Mouse (Mus musculus) urinary bladder, postnatal 14 days (tissue): ENCODE data around the gene Carmil3.

Experiments used
- DNase-seq: peaks from one replicate; pipeline ENCODE4 v3.0.0; 2021; ENCODE audit warnings: low spot score

Gene Carmil3

DNA sequence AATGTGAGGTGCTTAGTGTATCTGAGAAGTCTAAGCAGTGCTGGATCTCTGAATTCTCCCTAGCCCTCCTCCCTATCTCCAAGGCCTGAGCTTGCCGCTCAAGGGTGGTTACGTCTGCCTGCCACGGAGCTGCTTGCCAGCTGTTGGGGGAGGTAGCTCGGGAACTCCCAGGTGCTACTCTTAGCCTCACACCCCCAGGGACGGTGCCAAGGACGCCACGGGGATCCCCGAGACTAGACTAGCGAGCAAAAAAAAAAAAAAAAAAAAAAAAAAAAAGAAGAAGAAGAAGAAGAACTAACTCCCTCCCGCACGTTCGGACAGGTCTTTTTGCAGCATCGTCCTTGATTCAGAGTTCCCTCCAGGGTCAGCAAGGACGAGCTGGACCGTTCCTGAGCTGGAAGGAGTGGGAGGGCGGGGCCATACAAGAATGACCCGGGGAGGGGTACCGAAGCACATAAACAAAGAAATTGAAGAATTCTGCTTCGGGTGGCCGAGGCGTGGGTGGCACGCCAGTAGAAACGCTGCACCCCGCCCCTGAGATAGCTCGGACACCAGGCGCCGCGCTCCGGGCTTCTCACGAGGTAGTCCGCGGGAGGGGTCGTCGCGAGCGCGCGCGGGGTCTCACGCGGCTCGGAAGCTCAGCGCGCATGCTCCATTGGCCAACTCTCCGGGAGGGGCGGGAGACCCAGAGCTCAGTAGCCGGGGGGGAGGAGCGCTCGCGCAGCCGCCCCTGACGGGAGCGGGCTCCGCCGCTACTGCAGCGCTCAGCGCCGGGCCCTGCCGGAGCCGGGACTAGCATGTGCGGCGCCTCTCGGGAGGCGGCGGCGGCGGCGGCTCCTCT, at the start of gene Carmil3:
Carmil3 (plus strand) TSS at position 291 of the 841 bp plus-strand sequence.
- peak; percentile 58 for DNase-seq

- no peak for DNase-seq
These were observed 32.8 kb upstream of the Carmil3 start for GRCm38 (mm10) chr14:55457693-55458092.

- DNase-seq, result peak; percentile 67
These were observed 32.2 kb upstream of the Carmil3 start for GRCm38 (mm10) chr14:55458273-55458672.

DNA sequence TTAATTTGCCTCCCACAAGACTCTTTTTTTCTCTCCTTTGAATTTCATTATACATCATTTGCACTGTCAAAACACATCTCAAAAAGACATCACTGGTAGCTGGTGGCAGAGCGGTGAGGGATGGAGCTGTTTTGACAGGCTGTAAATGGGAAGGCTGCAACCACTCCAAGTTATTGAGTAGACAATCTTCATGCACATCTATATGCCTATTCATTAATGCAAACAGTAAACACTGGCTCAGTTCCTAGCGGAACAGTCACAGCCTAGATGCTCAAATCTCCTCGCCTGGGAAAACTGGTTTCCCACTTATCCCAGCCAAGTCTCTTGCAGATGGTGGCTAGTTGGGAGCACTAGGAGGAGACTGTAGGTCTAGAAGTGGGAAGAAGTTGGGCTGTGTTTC, 31.7 kb upstream of the Carmil3 start:
- DNase-seq, result no peak

GRCm38 (mm10) chr14:55459796-55460195, 30.7 kb upstream of the Carmil3 start:
- DNase-seq, result peak; percentile 63

GRCm38 (mm10) chr14:55460297-55460696, 30.2 kb upstream of the Carmil3 start:
- DNase-seq, result peak; percentile 15

DNA sequence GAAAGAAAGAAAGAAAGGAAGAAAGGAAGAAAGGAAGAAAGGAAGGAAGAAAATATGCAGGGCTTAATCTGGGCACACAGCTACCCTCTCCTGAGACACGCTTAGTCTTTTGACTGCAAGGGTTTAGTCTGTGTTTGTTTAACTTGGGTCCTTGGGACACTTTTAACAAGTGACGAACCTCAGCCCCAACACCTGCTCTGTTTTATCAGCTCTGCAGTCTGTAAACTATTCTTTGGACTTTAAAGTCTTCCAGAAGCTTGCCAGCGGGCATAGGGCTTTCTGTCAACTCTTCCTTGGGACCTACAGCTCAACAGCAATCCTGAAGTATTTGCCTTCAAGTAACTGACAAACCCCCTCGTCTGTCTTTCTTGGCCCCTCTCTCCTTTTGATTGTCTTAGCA, 28.7 kb upstream of the Carmil3 start:
- no peak for DNase-seq

DNA sequence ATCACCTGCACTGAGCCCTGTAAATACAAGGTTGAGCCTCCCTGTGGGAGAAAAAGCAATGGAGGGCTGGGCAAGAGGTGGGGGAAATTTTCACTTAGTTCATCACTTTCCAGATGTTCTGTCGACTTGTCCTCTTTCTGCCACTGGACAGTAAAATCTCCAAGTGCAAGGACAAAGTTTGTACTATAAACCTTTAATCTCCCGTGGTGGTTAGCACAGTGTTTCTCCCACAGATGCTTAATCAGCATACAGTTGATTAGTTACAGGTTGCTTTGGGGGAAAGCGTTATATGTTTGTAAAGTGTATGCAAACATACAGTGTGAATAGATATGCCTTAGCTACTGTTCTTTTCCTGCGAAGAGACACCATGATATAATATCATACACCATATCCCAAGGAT, 24.0 kb upstream of the Carmil3 start:
- DNase-seq, result no peak

DNA sequence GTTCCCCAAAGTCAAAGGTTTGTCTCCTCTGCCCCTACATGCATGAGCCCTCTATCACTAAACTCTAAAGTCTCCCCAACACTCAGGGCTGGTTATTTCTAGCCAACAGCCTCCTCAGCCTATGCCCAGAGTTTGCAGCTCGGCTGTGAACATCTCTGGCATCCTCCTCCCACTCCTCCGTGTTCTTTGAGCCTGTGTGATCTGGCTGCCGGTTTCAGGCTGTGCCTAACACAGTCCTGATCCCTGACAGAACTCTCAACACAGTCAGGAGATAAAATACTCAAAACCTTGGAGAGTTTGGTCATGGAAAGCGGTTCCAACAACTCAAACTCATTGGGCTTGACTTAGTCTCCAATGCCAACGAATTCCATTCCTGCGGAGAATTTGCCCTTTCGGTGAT, 23.3 kb upstream of the Carmil3 start:
- DNase-seq, result peak; percentile 14

GRCm38 (mm10) chr14:55468301-55468741, 22.1 kb upstream of the Carmil3 start:
- no peak for DNase-seq

DNA sequence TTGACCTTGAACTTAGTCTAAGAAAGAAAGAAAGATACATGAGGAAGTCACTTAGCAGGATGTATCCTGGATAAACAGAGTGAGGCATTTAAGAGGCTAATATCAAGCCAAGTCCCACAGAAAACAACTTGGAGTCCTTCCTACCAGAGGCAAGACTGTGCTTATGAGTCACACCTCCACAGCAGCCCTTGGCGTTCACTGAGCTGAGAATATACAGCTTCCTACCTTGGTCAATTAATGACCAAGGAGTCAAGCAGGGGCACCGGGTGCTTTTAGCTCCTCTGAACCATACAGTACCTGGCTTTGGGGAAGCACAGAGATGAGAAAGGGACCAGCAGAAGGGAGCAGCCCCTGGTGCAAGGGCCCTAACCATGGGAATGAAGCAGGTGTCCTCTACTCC, 21.4 kb upstream of the Carmil3 start:
- DNase-seq, result no peak

DNA sequence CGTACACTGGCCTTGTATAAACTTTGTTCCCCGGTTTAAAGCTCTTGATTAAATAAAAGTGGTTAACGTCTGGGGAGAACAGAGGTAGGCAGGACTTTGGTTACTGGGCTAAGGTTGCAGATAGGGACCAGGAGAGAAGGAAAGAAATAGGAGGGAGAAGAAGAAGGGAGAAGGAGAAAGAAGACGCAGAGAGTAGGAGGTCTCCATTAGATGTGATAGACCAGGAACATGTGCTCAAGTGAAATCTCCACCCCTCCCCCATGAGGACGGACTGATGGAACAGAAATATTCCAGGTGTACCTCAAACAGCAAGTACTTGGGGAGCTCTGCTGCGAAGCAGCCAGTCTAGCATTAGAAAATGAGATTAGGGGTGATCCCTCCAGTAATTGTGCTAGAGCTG, 20.6 kb upstream of the Carmil3 start:
- no peak for DNase-seq

- peak; percentile 47 for DNase-seq
These were observed 19.6 kb upstream of the Carmil3 start for GRCm38 (mm10) chr14:55470806-55471205.

GRCm38 (mm10) chr14:55475654-55476053, 14.8 kb upstream of the Carmil3 start:
- no peak for DNase-seq

DNA sequence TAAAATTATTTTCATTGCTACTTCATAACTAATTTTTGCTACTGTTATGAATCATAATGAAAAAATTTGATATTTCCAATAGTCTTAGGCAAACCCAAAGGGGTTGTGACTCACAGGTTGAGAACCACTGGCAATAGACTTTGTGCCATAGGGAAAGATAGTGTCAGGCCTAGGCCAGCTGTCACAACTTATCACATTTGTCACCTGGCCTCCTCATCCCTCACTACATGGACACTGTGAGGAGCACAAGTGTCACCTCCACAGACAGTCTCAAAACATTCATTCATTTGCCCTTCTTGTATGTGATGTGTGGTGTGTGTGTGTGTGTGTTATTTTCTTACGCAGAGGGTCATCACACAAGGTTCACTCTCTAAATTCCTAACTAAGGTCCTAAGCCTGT, 13.0 kb upstream of the Carmil3 start:
- no peak for DNase-seq

DNA sequence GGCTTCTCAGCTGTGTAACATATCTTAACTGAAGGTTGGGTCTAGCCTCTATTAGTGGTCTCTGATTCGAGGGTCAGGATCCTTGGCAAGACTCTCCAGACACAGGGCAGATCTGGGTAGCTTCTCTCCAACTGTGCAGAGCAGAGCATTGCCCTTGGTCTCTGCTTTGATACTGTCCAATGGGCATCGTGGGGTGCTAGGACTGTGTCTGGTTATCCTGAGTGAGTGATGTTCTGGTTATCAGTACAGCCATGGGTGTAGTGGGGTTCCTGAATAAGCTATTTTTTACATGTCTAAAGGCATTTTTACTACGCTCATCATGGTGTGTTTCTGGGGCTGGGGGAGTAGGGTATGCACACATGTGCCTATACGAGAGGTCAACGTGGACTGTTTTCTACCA, 12.6 kb upstream of the Carmil3 start:
- no peak for DNase-seq

- DNase-seq, result peak; percentile 82
These were observed 11.5 kb upstream of the Carmil3 start, which contains the start of gene Dhrs4 for GRCm38 (mm10) chr14:55478651-55479599. Gene Dhrs4, plus strand, starts transcription at chr14:55478758.

- DNase-seq, result no peak
These were observed 10.8 kb upstream of the Carmil3 start for GRCm38 (mm10) chr14:55479629-55480028.

DNA sequence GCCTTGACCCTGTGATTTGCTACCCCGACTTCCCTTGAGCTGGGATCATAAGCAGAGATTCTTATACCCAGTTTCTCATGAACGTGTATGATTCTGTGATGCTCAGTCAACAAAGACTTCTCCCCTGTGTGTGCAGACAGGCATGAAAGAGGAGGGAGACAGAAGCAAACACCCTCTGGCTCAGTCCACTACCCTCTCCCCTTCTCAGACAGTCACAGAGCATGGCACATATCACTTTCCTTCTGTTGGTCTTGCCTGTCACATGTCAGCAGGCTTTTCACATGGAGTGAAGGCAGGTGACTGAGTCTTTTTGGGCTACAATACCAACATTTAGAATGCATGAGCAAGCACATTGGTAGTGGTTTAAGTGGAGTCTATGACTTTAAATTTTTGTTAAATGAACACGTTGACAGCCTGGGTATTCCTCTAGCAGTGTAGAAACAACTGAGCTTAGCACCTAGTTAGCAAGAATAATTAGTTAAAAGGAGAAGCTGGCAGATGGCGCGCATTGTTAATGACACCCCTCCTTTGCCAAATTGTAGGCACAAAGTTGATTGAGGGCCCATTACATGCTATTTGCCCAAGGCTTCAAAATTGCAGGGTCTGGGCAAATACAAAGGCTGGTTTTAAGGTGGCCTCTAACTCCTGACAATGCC, 5.9 kb upstream of the Carmil3 start:
- DNase-seq, result no peak

- DNase-seq, result no peak
These were observed 3.6 kb upstream of the Carmil3 start for GRCm38 (mm10) chr14:55486836-55487235.

DNA sequence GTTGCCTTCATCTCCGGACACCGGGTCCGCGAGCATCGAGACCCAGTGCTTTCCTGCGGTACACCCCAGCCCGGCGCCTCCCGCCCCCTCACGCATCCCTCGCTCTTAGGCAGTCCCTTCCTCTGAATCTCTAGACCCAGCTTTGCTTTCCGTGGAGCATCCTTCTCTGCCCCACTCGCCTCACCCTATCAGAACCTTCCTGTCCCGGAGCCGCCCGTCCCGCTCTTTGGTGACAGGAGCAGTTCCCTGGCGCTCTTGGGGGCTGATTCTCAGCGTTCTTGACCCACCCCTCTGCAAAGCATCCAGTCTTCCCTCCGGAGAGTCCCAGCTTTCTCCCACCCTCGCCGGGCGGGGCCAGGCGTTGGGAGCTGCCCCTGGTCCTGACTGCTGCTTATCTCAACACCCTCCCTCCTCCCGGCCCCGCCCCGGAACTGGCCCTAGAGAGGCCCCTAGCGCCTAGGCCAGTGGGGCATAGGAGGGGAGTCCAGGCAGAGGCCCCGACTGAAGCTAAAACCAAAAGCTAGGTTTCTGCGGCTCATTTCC, 911 bp downstream of the Carmil3 start:
- DNase-seq, result peak; percentile 57

DNA sequence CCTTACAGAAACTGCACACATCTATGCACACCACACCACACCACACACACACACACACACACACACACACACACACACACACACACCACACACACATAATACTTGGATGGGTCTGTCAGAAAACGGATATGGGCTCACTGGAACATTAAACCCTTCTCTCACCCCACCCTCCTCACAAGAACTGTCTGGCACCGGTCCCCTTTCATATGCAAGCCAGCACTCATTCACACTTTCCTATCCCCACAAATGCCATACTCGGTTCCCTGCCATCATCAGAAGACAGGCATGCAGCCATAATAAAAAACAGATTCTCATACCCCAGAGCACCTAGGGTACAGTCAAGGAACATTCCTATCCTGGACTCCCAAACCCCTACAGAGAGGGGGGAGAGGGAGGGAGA, 1.7 kb downstream of the Carmil3 start:
- DNase-seq, result no peak
